Mouse (Mus musculus): ENCODE data around the gene Bcl6b. TPM values are rescaled to one million over a fixed set of nuclear protein-coding genes. Genes with fewer than 3 reads are reported as not detected.
A peak's percentile ranks its signal among the peaks of the same experiment; 100 is the strongest.

Gene Bcl6b
- polyA plus RNA-seq, 1 experiment from 2014 or later, result 4.4 TPM

- H3K27ac ChIP-seq (ENCODE audit: low read depth, low read length), result no peak overlapping the region
- ATAC-seq, result no peak
- H3K4me2 ChIP-seq (replicated peaks; ENCODE audit: low read depth), result no peak overlapping the region
- no peaks in the 10 kb centered on the region for H3K9me3 ChIP-seq (ENCODE audit: control insufficient read depth)
- H3K36me3 ChIP-seq (ENCODE audit: control insufficient read depth, insufficient read depth), result no peaks in the 10 kb centered on the region
- TF ChIP-seq CTCF (IDR thresholded peaks at IDR 0.05; ENCODE audit: low read depth), result no peak
- no peak overlapping the region for H3K4me3 ChIP-seq (ENCODE audit: low read depth, low read length)
- no peak overlapping the region for H3K9ac ChIP-seq (ENCODE audit: low read depth, low read length)
- no peaks in the 10 kb centered on the region for H3K27me3 ChIP-seq (replicated peaks; ENCODE audit: control insufficient read depth, insufficient read depth, low read length)
- no peaks in the 10 kb centered on the region for H3K4me1 ChIP-seq (replicated peaks; ENCODE audit: control insufficient read depth, insufficient read depth, low read length)
- WGBS, result 74% methylated on average over 11 of the region's 11 CpGs
Measured at GRCm38 (mm10) chr11:70178756-70179155, 50.8 kb downstream of the Bcl6b start.

- TF ChIP-seq CTCF (IDR thresholded peaks at IDR 0.05; ENCODE audit: low read depth), result no peak
- H3K27ac ChIP-seq (ENCODE audit: low read depth, low read length), result no peak overlapping the region
Measured at GRCm38 (mm10) chr11:70178311-70178710, 51.3 kb downstream of the Bcl6b start.

GRCm38 (mm10) chr11:70177647-70178046, 52.0 kb downstream of the Bcl6b start:
- 71% methylated on average over 8 of the region's 8 CpGs for WGBS
- Histone ChIP-seq H3K4me2 (replicated peaks; ENCODE audit: low read depth) (no peak overlapping the region), H3K27ac (ENCODE audit: low read depth, low read length) (no peak overlapping the region), H3K9me3 (ENCODE audit: control insufficient read depth) (no peaks in the 10 kb centered on the region), H3K4me1 (replicated peaks; ENCODE audit: control insufficient read depth, insufficient read depth, low read length) (no peaks in the 10 kb centered on the region), H3K4me3 (ENCODE audit: low read depth, low read length) (no peak overlapping the region), H3K9ac (ENCODE audit: low read depth, low read length) (no peak overlapping the region), H3K27me3 (replicated peaks; ENCODE audit: control insufficient read depth, insufficient read depth, low read length) (no peaks in the 10 kb centered on the region), H3K36me3 (ENCODE audit: control insufficient read depth, insufficient read depth) (no peaks in the 10 kb centered on the region)
- no peak for ATAC-seq
- peak; percentile 48 for TF ChIP-seq CTCF (IDR thresholded peaks at IDR 0.05; ENCODE audit: low read depth)

More at GRCm38 (mm10) chr11:70178311-70178710, 51.3 kb downstream of the Bcl6b start:
- H3K4me2 ChIP-seq (replicated peaks; ENCODE audit: low read depth), result no peak overlapping the region
- H3K4me1 ChIP-seq (replicated peaks; ENCODE audit: control insufficient read depth, insufficient read depth, low read length), result no peaks in the 10 kb centered on the region
- H3K4me3 ChIP-seq (ENCODE audit: low read depth, low read length), result no peak overlapping the region
- no peak overlapping the region for H3K9ac ChIP-seq (ENCODE audit: low read depth, low read length)
- 82% methylated on average over 11 of the region's 11 CpGs for WGBS
- H3K36me3 ChIP-seq (ENCODE audit: control insufficient read depth, insufficient read depth), result no peaks in the 10 kb centered on the region
- no peaks in the 10 kb centered on the region for H3K27me3 ChIP-seq (replicated peaks; ENCODE audit: control insufficient read depth, insufficient read depth, low read length)
- ATAC-seq, result no peak
- no peaks in the 10 kb centered on the region for H3K9me3 ChIP-seq (ENCODE audit: control insufficient read depth)

- ATAC-seq, result no peak
- TF ChIP-seq CTCF (IDR thresholded peaks at IDR 0.05; ENCODE audit: low read depth), result no peak
- WGBS, result 72% methylated on average over 4 of the region's 4 CpGs
Measured at GRCm38 (mm10) chr11:70174491-70174890, 55.1 kb downstream of the Bcl6b start.

More at GRCm38 (mm10) chr11:70174491-70174890, 55.1 kb downstream of the Bcl6b start:
- Histone ChIP-seq H3K4me3 (ENCODE audit: low read depth, low read length) (no peak overlapping the region), H3K4me1 (replicated peaks; ENCODE audit: control insufficient read depth, insufficient read depth, low read length) (no peaks in the 10 kb centered on the region), H3K9me3 (ENCODE audit: control insufficient read depth) (no peaks in the 10 kb centered on the region), H3K36me3 (ENCODE audit: control insufficient read depth, insufficient read depth) (no peaks in the 10 kb centered on the region), H3K4me2 (replicated peaks; ENCODE audit: low read depth) (no peak overlapping the region), H3K27me3 (replicated peaks; ENCODE audit: control insufficient read depth, insufficient read depth, low read length) (no peaks in the 10 kb centered on the region), H3K27ac (ENCODE audit: low read depth, low read length) (no peak overlapping the region), H3K9ac (ENCODE audit: low read depth, low read length) (no peak overlapping the region)

MicroRNAs encoded within 50 kb of the gene (microRNA counts, 519-probe panel; counts per million panel counts)
- microRNA mmu-miR-195 (2,090 counts per million, percentile 15 among the panel's probes with 10 or more counts), microRNA mmu-miR-497 (2,367 counts per million, percentile 20 among the panel's probes with 10 or more counts)

Small RNA genes within 50 kb of the gene (microRNA-seq; reads per million reads assigned to microRNA genes)
- gene Mir195a (1,362 reads per million, percentile 79 among the genes with 10 or more reads in this experiment), gene Mir497 (not detected), gene Mir497b (not detected)

Other genes with a start within 250 kb of the Bcl6b start
- 23.2 and 24.1 TPM in 2 replicates for gene Ctdnep1, start 248.6 kb downstream of the Bcl6b start, polyA plus RNA-seq (2015; fragmentation: Nextera tagmentation; extraction: Ambion mirVana)
- 56.8 and 57.7 TPM in 2 replicates for gene Elp5, start 247.3 kb downstream of the Bcl6b start, polyA plus RNA-seq (2015; fragmentation: Nextera tagmentation; extraction: Ambion mirVana)
- gene Gabarap, start 238.7 kb downstream of the Bcl6b start, polyA plus RNA-seq (2015; fragmentation: Nextera tagmentation; extraction: Ambion mirVana), result 1,065 and 1,136 TPM in 2 replicates
- 32.6 and 37.7 TPM in 2 replicates for gene Phf23, start 234.0 kb downstream of the Bcl6b start, polyA plus RNA-seq (2015; fragmentation: Nextera tagmentation; extraction: Ambion mirVana)
- 9.1 TPM in 2 replicates for gene Dvl2, start 229.2 kb downstream of the Bcl6b start, polyA plus RNA-seq (2015; fragmentation: Nextera tagmentation; extraction: Ambion mirVana)
- gene Acadvl, start 214.4 kb downstream of the Bcl6b start, polyA plus RNA-seq (2015; fragmentation: Nextera tagmentation; extraction: Ambion mirVana), result 203 and 215 TPM in 2 replicates
- gene Dlg4, start 212.9 kb downstream of the Bcl6b start, polyA plus RNA-seq (2015; fragmentation: Nextera tagmentation; extraction: Ambion mirVana), result 1.4 and 1.8 TPM in 2 replicates
- not detected in 2 replicates for gene Asgr1, start 175.7 kb downstream of the Bcl6b start, polyA plus RNA-seq (2015; fragmentation: Nextera tagmentation; extraction: Ambion mirVana)
- 0.10 and 0.18 TPM in 2 replicates for gene Asgr2, start 137.2 kb downstream of the Bcl6b start, polyA plus RNA-seq (2015; fragmentation: Nextera tagmentation; extraction: Ambion mirVana)
- gene Mgl2, start 99.5 kb downstream of the Bcl6b start, polyA plus RNA-seq (2015; fragmentation: Nextera tagmentation; extraction: Ambion mirVana), result 0.50 and 0.81 TPM in 2 replicates
- gene Clec10a, start 73.6 kb downstream of the Bcl6b start, polyA plus RNA-seq (2015; fragmentation: Nextera tagmentation; extraction: Ambion mirVana), result 0.78 and 1.1 TPM in 2 replicates
- gene Slc16a11, start 17.0 kb downstream of the Bcl6b start, polyA plus RNA-seq (2015; fragmentation: Nextera tagmentation; extraction: Ambion mirVana), result 3.6 and 4.5 TPM in 2 replicates
- gene Slc16a13, start 8.7 kb downstream of the Bcl6b start, polyA plus RNA-seq (2015; fragmentation: Nextera tagmentation; extraction: Ambion mirVana), result 9.9 and 11.4 TPM in 2 replicates
- gene 0610010K14Rik, start 8.1 kb upstream of the Bcl6b start, polyA plus RNA-seq (2015; fragmentation: Nextera tagmentation; extraction: Ambion mirVana), result 70.3 and 72.7 TPM in 2 replicates
- 11.2 and 11.3 TPM in 2 replicates for gene Gm21988, start 10.0 kb upstream of the Bcl6b start, polyA plus RNA-seq (2015; fragmentation: Nextera tagmentation; extraction: Ambion mirVana)
- gene Rnasek, start 10.0 kb upstream of the Bcl6b start, polyA plus RNA-seq (2015; fragmentation: Nextera tagmentation; extraction: Ambion mirVana), result 628 and 645 TPM in 2 replicates
- gene Alox12, start 25.6 kb upstream of the Bcl6b start, polyA plus RNA-seq (2015; fragmentation: Nextera tagmentation; extraction: Ambion mirVana), result 0.68 and 0.71 TPM in 2 replicates
- gene Alox12e, start 92.8 kb upstream of the Bcl6b start, polyA plus RNA-seq (2015; fragmentation: Nextera tagmentation; extraction: Ambion mirVana), result 0.07 TPM in 1 of 2 replicates, not detected in the other
- gene Alox15, start 122.2 kb upstream of the Bcl6b start, polyA plus RNA-seq (2015; fragmentation: Nextera tagmentation; extraction: Ambion mirVana), result 0.12 and 0.33 TPM in 2 replicates
- gene Pelp1, start 180.2 kb upstream of the Bcl6b start, polyA plus RNA-seq (2015; fragmentation: Nextera tagmentation; extraction: Ambion mirVana), result 9.5 and 9.9 TPM in 2 replicates
- gene Arrb2, start 202.8 kb upstream of the Bcl6b start, polyA plus RNA-seq (2015; fragmentation: Nextera tagmentation; extraction: Ambion mirVana), result 7.4 and 7.8 TPM in 2 replicates
- gene Med11, start 222.1 kb upstream of the Bcl6b start, polyA plus RNA-seq (2015; fragmentation: Nextera tagmentation; extraction: Ambion mirVana), result 30.1 and 30.7 TPM in 2 replicates
- 1.4 and 1.5 TPM in 2 replicates for gene Zmynd15, start 229.6 kb upstream of the Bcl6b start, polyA plus RNA-seq (2015; fragmentation: Nextera tagmentation; extraction: Ambion mirVana)
- 33.8 and 39.3 TPM in 2 replicates for gene Cxcl16, start 230.2 kb upstream of the Bcl6b start, polyA plus RNA-seq (2015; fragmentation: Nextera tagmentation; extraction: Ambion mirVana)